ENCODE assay signal across 8 mouse cellular contexts in genomic region chr11:31948462-31949330, GRCm38 (mm10). TPM values are rescaled to one million over a fixed set of nuclear protein-coding genes. Genes with fewer than 3 reads are reported as not detected.
A peak's percentile ranks its signal among the peaks of the same experiment; 100 is the strongest.
DNase-seq lines count a peak whose midpoint lies in the region; ATAC-seq lines count a peak whose summit lies in the region.

No protein-coding gene starts in this region.

- peak; percentile 86 for DNase-seq in heart, adult 11 months
- DNase-seq in heart, postnatal 10 days, result no peak
- DNase-seq in 3T3-L1 (ENCODE audit: low read depth, low spot score) (peak; percentile 57), adipocyte (ENCODE audit: low spot score) (no peak)
- DNase-seq in hindbrain, embryonic 14.5 days (ENCODE audit: low spot score), result no peak
- no peak for DNase-seq in midbrain, embryonic 10.5 days (ENCODE audit: low spot score)
- DNase-seq in spleen, postnatal 14 days (ENCODE audit: low spot score in 2 of 2), result no peak

- H3K4me1 ChIP-seq in brown adipose tissue, adult 24 weeks (ENCODE audit: control insufficient read depth, insufficient read depth, insufficient read length, low read length), result no peaks in the 10 kb centered on the region
- H3K4me1 ChIP-seq in hindbrain, embryonic 14.5 days (replicated peaks; ENCODE audit: control insufficient read depth, insufficient read depth, low read length), result peaks cover 6% of the 10 kb centered on the region
- peaks cover 19% of the 10 kb centered on the region for H3K4me1 ChIP-seq in midbrain, embryonic 10.5 days

- intact Hi-C loops in heart, postnatal 10 days (cut with DNase I), result loop anchor here (1.0 to 5.0 kb wide), 3 partner anchors 76 to 273 kb away; partner anchors contain the start of gene Cpeb4

- H3K36me3 ChIP-seq in hindbrain, embryonic 14.5 days (replicated peaks; ENCODE audit: control insufficient read depth, insufficient read depth), result no peaks in the 10 kb centered on the region
- no peaks in the 10 kb centered on the region for H3K36me3 ChIP-seq in midbrain, embryonic 10.5 days

- peak overlapping the region; percentile 48 for H3K9ac ChIP-seq in hindbrain, embryonic 14.5 days

- peak; percentile 52 for ATAC-seq in hindbrain, embryonic 14.5 days (ENCODE audit: low FRiP score)

- H3K4me3 ChIP-seq in brown adipose tissue, adult 24 weeks (ENCODE audit: insufficient read depth, low read depth, low read length), result peak overlapping the region; percentile 55
- H3K4me3 ChIP-seq in hindbrain, embryonic 14.5 days (replicated peaks; ENCODE audit: low read length), result peak overlapping the region; percentile 38
- peak overlapping the region; percentile 53 for H3K4me3 ChIP-seq in midbrain, embryonic 10.5 days

- 13% methylated on average over 15 of the region's 15 CpGs for WGBS in hindbrain, embryonic 14.5 days
- WGBS in midbrain, embryonic 10.5 days, result 23% methylated on average over 15 of the region's 15 CpGs

- no peak overlapping the region for H3K27ac ChIP-seq in brown adipose tissue, adult 24 weeks (replicated peaks; ENCODE audit: low read depth, low read length)
- no peak overlapping the region for H3K27ac ChIP-seq in hindbrain, embryonic 14.5 days
- peak overlapping the region; percentile 81 for H3K27ac ChIP-seq in midbrain, embryonic 10.5 days (replicated peaks)

- H3K27me3 ChIP-seq in hindbrain, embryonic 14.5 days (ENCODE audit: control insufficient read depth, insufficient read depth, low read length), result no peaks in the 10 kb centered on the region
- H3K27me3 ChIP-seq in midbrain, embryonic 10.5 days (ENCODE audit: low read depth, poor library complexity, severe bottlenecking), result peaks cover 16% of the 10 kb centered on the region

- H3K9me3 ChIP-seq in hindbrain, embryonic 14.5 days (ENCODE audit: control insufficient read depth, low read length), result no peaks in the 10 kb centered on the region
- no peaks in the 10 kb centered on the region for H3K9me3 ChIP-seq in midbrain, embryonic 10.5 days (replicated peaks)

- peak overlapping the region; percentile 64 for H3K4me2 ChIP-seq in hindbrain, embryonic 14.5 days (replicated peaks)

RNA-seq across cellular contexts. Expression of gene 4930524B15Rik, which starts 16.7 kb away (rescaled TPM):
- not detected for total RNA-seq in heart, postnatal 10 days (2021)
- polyA plus RNA-seq in brown adipose tissue, adult 24 weeks (2012; ENCODE audit: insufficient read depth, insufficient read length, missing spikeins), result not detected in 2 replicates
- 0.40 and 0.60 TPM in 2 replicates for polyA plus RNA-seq in hindbrain, embryonic 14.5 days (2014; fragmentation: Nextera tagmentation; extraction: Ambion mirVana)
- 0.11 and 0.27 TPM in 2 replicates for polyA plus RNA-seq in midbrain, embryonic 10.5 days (2016; fragmentation: Nextera tagmentation; extraction: Ambion mirVana)

RNA-seq across cellular contexts. Expression of gene Nsg2, which starts 51.6 kb away (rescaled TPM):
- total RNA-seq in heart, postnatal 10 days (2021), result 1 to 10 TPM; 1.7 to 3.0 TPM
- polyA plus RNA-seq in brown adipose tissue, adult 24 weeks (2012; ENCODE audit: insufficient read depth, insufficient read length, missing spikeins), result not detected in 2 replicates
- polyA plus RNA-seq in hindbrain, embryonic 14.5 days (2014; fragmentation: Nextera tagmentation; extraction: Ambion mirVana), result 157 and 172 TPM in 2 replicates
- 25.7 and 51.3 TPM in 2 replicates for polyA plus RNA-seq in midbrain, embryonic 10.5 days (2016; fragmentation: Nextera tagmentation; extraction: Ambion mirVana)

Comparison
In these comparisons a context has a peak if more than half of its experiments do, and no peak if none do; other contexts are left out.
1. DNase-seq: peak in heart, adult 11 months (single experiment) and 3T3-L1 (single experiment); none in heart, postnatal 10 days (0 of 2), hindbrain, embryonic 14.5 days (single experiment), midbrain, embryonic 10.5 days (single experiment), spleen, postnatal 14 days (0 of 2) and adipocyte (single experiment).
2. RNA of gene Nsg2, which starts 51.6 kb away (polyA plus RNA-seq): 157 to 172 TPM in hindbrain, embryonic 14.5 days and 25.7 to 51.3 TPM in midbrain, embryonic 10.5 days; not detected in brown adipose tissue, adult 24 weeks; every median in the first group is over 10 times any median in the second.
3. Peak in every context shown above with its lines, with median percentiles within 50 percentile points of each other: H3K4me3 ChIP-seq.